Mouse (Mus musculus): ENCODE data around the gene Ccdc171.
"Not testable (repeated sequence)": the region's sequence is repeated elsewhere in the genome, so short reads cannot be mapped to it uniquely, and the experiment has no call there.

- TF ChIP-seq CTCF (IDR thresholded peaks at IDR 0.05; ENCODE audit: control insufficient read depth, insufficient read depth, low read length); POLR2A (IDR thresholded peaks at IDR 0.05; ENCODE audit: borderline replicate concordance, control insufficient read depth, low read depth, low read length): not testable (repeated sequence)
Measured at GRCm38 (mm10) chr4:83623021-83623711, 97.8 kb downstream of the Ccdc171 start.
